32 mouse cellular contexts compared by ENCODE assay signal in genomic region chr8:103381575-103381974, GRCm38 (mm10).
"Had no signal": no experiment of that assay in that cellular context is flagged by ENCODE, and none has a peak within 500 bp of the region (broad histone marks: within the 10 kb centered on the region; RNA-seq: fewer than 3 reads in every experiment).

No protein-coding gene starts in this region.

- H3K27me3 ChIP-seq: limb, embryonic 12.5 days; limb, embryonic 13.5 days; limb, embryonic 15.5 days; liver, embryonic 12.5 days; liver, embryonic 13.5 days; liver, embryonic 15.5 days; lung, embryonic 15.5 days; megakaryocyte, embryonic 14.5 days; midbrain, embryonic 12.5 days; midbrain, embryonic 13.5 days; midbrain, embryonic 15.5 days; neural tube, embryonic 12.5 days had no signal

- DNase-seq: left cerebral cortex, postnatal 4 days; liver; liver, embryonic 13.5 days; liver, postnatal 0 days; lung, adult 18-20 months; lung, adult 2 months; lung, embryonic 14.5 days; lung, postnatal 10 days; lung, postnatal 14 days; lung, postnatal 36 days; lung, postnatal 4 days; midbrain, embryonic 14.5 days had no signal

- H3K4me1 ChIP-seq: limb, embryonic 12.5 days; limb, embryonic 15.5 days; liver, embryonic 12.5 days; liver, embryonic 13.5 days; liver, embryonic 15.5 days; megakaryocyte, embryonic 14.5 days; midbrain, embryonic 12.5 days; midbrain, embryonic 13.5 days; midbrain, embryonic 15.5 days had no signal

- H3K9me3 ChIP-seq: limb, embryonic 10.5 days; limb, embryonic 12.5 days; limb, embryonic 13.5 days; limb, embryonic 15.5 days; liver, embryonic 12.5 days; liver, embryonic 15.5 days; lung, embryonic 15.5 days; midbrain, embryonic 10.5 days; midbrain, embryonic 12.5 days; midbrain, embryonic 13.5 days; midbrain, embryonic 15.5 days; neural tube, embryonic 12.5 days had no signal

- H3K4me3 ChIP-seq: limb, embryonic 10.5 days; limb, embryonic 12.5 days; limb, embryonic 13.5 days; limb, embryonic 15.5 days; liver, embryonic 12.5 days; liver, embryonic 13.5 days; liver, embryonic 15.5 days; lung, embryonic 15.5 days; megakaryocyte, embryonic 14.5 days; midbrain, embryonic 10.5 days; midbrain, embryonic 12.5 days; midbrain, embryonic 13.5 days; midbrain, embryonic 15.5 days; myocyte; neural tube, embryonic 12.5 days had no signal

- H3K9ac ChIP-seq: limb, embryonic 12.5 days; limb, embryonic 13.5 days; limb, embryonic 15.5 days; liver, embryonic 12.5 days; liver, embryonic 13.5 days; liver, embryonic 14.5 days; liver, embryonic 15.5 days; liver, postnatal 0 days; lung, embryonic 14.5 days; lung, embryonic 15.5 days; midbrain, embryonic 12.5 days; midbrain, embryonic 13.5 days; midbrain, embryonic 15.5 days; neural tube, embryonic 12.5 days had no signal

- ATAC-seq: liver, embryonic 12.5 days; liver, postnatal 0 days; lung, postnatal 0 days; midbrain, embryonic 13.5 days; midbrain, embryonic 15.5 days; midbrain, embryonic 16.5 days had no signal

- H3K36me3 ChIP-seq: limb, embryonic 10.5 days; limb, embryonic 12.5 days; limb, embryonic 13.5 days; limb, embryonic 15.5 days; liver, embryonic 12.5 days; liver, embryonic 13.5 days; liver, embryonic 15.5 days; lung, embryonic 15.5 days; midbrain, embryonic 10.5 days; midbrain, embryonic 12.5 days; midbrain, embryonic 13.5 days; midbrain, embryonic 15.5 days; neural tube, embryonic 12.5 days had no signal

- H3K27ac ChIP-seq: limb, embryonic 10.5 days; limb, embryonic 12.5 days; limb, embryonic 13.5 days; limb, embryonic 15.5 days; liver, embryonic 12.5 days; liver, embryonic 13.5 days; liver, embryonic 14.5 days; liver, embryonic 15.5 days; lung, embryonic 15.5 days; macrophage; midbrain, embryonic 10.5 days; midbrain, embryonic 12.5 days; midbrain, embryonic 13.5 days; midbrain, embryonic 15.5 days; neural tube, embryonic 12.5 days had no signal

- H3K4me2 ChIP-seq: limb, embryonic 12.5 days; limb, embryonic 13.5 days; limb, embryonic 15.5 days; liver, embryonic 11.5 days; liver, embryonic 12.5 days; liver, embryonic 13.5 days; liver, embryonic 15.5 days; lung, embryonic 14.5 days; lung, embryonic 15.5 days; midbrain, embryonic 11.5 days; midbrain, embryonic 12.5 days; midbrain, embryonic 13.5 days; midbrain, embryonic 15.5 days; neural tube, embryonic 12.5 days had no signal
